Mouse (Mus musculus): Measurements from ENCODE around the gene Higd2a. TPM values are rescaled to one million over a fixed set of nuclear protein-coding genes. Genes with fewer than 3 reads are reported as not detected.
"Not testable (repeated sequence)": the region's sequence is repeated elsewhere in the genome, so short reads cannot be mapped to it uniquely, and the experiment has no call there.

Higd2a gene
- polyA plus RNA-seq, 1 experiment from 2014 or later: 167 TPM

GRCm38 (mm10) chr13:54607204-54607603, 17.2 kb downstream of the Higd2a start:
- no peaks in the 10 kb centered on the region for H3K27me3 ChIP-seq (ENCODE audit: control insufficient read depth, insufficient read depth, low read length)
- ATAC-seq (ENCODE audit: low FRiP score) (no peak), DNase-seq (ENCODE audit: low spot score) (no peak)
- 74% methylated on average over 5 of the region's 5 CpGs for WGBS
- no peaks in the 10 kb centered on the region; the same call in 1 of the 2 replicates for H3K4me1 ChIP-seq (replicated peaks; ENCODE audit: control insufficient read depth, insufficient read depth, low read length)
- no peak overlapping the region for H3K9ac ChIP-seq (ENCODE audit: low read depth, low read length)
- no peak overlapping the region for H3K4me3 ChIP-seq (ENCODE audit: low read depth, low read length)
- no peak overlapping the region for H3K4me2 ChIP-seq (replicated peaks; ENCODE audit: low read depth, low read length)
- H3K27ac ChIP-seq (ENCODE audit: low read depth, low read length): no peak overlapping the region
- H3K9me3 ChIP-seq (ENCODE audit: control insufficient read depth, low read length): no peaks in the 10 kb centered on the region
- no peaks in the 10 kb centered on the region for H3K36me3 ChIP-seq (ENCODE audit: control insufficient read depth, insufficient read depth, low read length)

- Histone ChIP-seq H3K27me3 (ENCODE audit: control insufficient read depth, insufficient read depth, low read length) (no peaks in the 10 kb centered on the region), H3K4me1 (replicated peaks; ENCODE audit: control insufficient read depth, insufficient read depth, low read length) (no peaks in the 10 kb centered on the region; the same call in 1 of the 2 replicates), H3K36me3 (ENCODE audit: control insufficient read depth, insufficient read depth, low read length) (no peaks in the 10 kb centered on the region), H3K27ac (ENCODE audit: low read depth, low read length) (no peak overlapping the region), H3K9me3 (ENCODE audit: control insufficient read depth, low read length) (no peaks in the 10 kb centered on the region), H3K9ac (ENCODE audit: low read depth, low read length) (no peak overlapping the region), H3K4me2 (replicated peaks; ENCODE audit: low read depth, low read length) (no peak overlapping the region), H3K4me3 (ENCODE audit: low read depth, low read length) (no peak overlapping the region)
- DNase-seq (ENCODE audit: low spot score) (no peak), ATAC-seq (ENCODE audit: low FRiP score) (no peak)
- WGBS: 79% methylated on average over 3 of the region's 3 CpGs
Measured at GRCm38 (mm10) chr13:54608002-54608401, 18.0 kb downstream of the Higd2a start.

GRCm38 (mm10) chr13:54608666-54609065, 18.7 kb downstream of the Higd2a start:
- no peak for ATAC-seq (ENCODE audit: low FRiP score)
- H3K9me3 ChIP-seq (ENCODE audit: control insufficient read depth, low read length): no peaks in the 10 kb centered on the region
- H3K4me3 ChIP-seq (ENCODE audit: low read depth, low read length): no peak overlapping the region
- no peak for DNase-seq (ENCODE audit: low spot score)
- no peaks in the 10 kb centered on the region; the same call in 1 of the 2 replicates for H3K4me1 ChIP-seq (replicated peaks; ENCODE audit: control insufficient read depth, insufficient read depth, low read length)
- 14% methylated on average over 8 of the region's 8 CpGs for WGBS
- no peaks in the 10 kb centered on the region for H3K27me3 ChIP-seq (ENCODE audit: control insufficient read depth, insufficient read depth, low read length)
- no peak overlapping the region for H3K4me2 ChIP-seq (replicated peaks; ENCODE audit: low read depth, low read length)
- no peak overlapping the region; the same call in 1 of the 2 replicates for H3K9ac ChIP-seq (ENCODE audit: low read depth, low read length)
- H3K36me3 ChIP-seq (ENCODE audit: control insufficient read depth, insufficient read depth, low read length): no peaks in the 10 kb centered on the region
- no peak overlapping the region for H3K27ac ChIP-seq (ENCODE audit: low read depth, low read length)

- no peaks in the 10 kb centered on the region for H3K27me3 ChIP-seq (ENCODE audit: control insufficient read depth, insufficient read depth, low read length)
- H3K9ac ChIP-seq (ENCODE audit: low read depth, low read length): no peak overlapping the region
- WGBS: 33% methylated on average over 1 of the region's 1 CpGs
- ATAC-seq (ENCODE audit: low FRiP score) (no peak), DNase-seq (ENCODE audit: low spot score) (no peak)
- no peaks in the 10 kb centered on the region for H3K36me3 ChIP-seq (ENCODE audit: control insufficient read depth, insufficient read depth, low read length)
- no peak overlapping the region for H3K4me2 ChIP-seq (replicated peaks; ENCODE audit: low read depth, low read length)
- no peak overlapping the region for H3K27ac ChIP-seq (ENCODE audit: low read depth, low read length)
- H3K4me1 ChIP-seq (replicated peaks; ENCODE audit: control insufficient read depth, insufficient read depth, low read length): no peaks in the 10 kb centered on the region; the same call in 1 of the 2 replicates
- H3K9me3 ChIP-seq (ENCODE audit: control insufficient read depth, low read length): no peaks in the 10 kb centered on the region
- H3K4me3 ChIP-seq (ENCODE audit: low read depth, low read length): no peak overlapping the region
Measured at GRCm38 (mm10) chr13:54609301-54609700, 19.3 kb downstream of the Higd2a start.

GRCm38 (mm10) chr13:54610613-54610971, 20.6 kb downstream of the Higd2a start:
- H3K4me3 ChIP-seq (ENCODE audit: low read depth, low read length): peak overlapping the region; percentile 57
- H3K4me1 ChIP-seq (replicated peaks; ENCODE audit: control insufficient read depth, insufficient read depth, low read length): no peaks in the 10 kb centered on the region; the same call in 1 of the 2 replicates
- ATAC-seq (ENCODE audit: low FRiP score) (no peak), DNase-seq (ENCODE audit: low spot score) (no peak)
- WGBS: 8% methylated on average over 10 of the region's 13 CpGs
- H3K4me2 ChIP-seq (replicated peaks; ENCODE audit: low read depth, low read length): peak overlapping the region; percentile 80
- no peaks in the 10 kb centered on the region for H3K9me3 ChIP-seq (ENCODE audit: control insufficient read depth, low read length)
- H3K36me3 ChIP-seq (ENCODE audit: control insufficient read depth, insufficient read depth, low read length): no peaks in the 10 kb centered on the region
- H3K27me3 ChIP-seq (ENCODE audit: control insufficient read depth, insufficient read depth, low read length): no peaks in the 10 kb centered on the region
- peak overlapping the region; percentile 72 for H3K9ac ChIP-seq (ENCODE audit: low read depth, low read length)
- no peak overlapping the region for H3K27ac ChIP-seq (ENCODE audit: low read depth, low read length)

DNA sequence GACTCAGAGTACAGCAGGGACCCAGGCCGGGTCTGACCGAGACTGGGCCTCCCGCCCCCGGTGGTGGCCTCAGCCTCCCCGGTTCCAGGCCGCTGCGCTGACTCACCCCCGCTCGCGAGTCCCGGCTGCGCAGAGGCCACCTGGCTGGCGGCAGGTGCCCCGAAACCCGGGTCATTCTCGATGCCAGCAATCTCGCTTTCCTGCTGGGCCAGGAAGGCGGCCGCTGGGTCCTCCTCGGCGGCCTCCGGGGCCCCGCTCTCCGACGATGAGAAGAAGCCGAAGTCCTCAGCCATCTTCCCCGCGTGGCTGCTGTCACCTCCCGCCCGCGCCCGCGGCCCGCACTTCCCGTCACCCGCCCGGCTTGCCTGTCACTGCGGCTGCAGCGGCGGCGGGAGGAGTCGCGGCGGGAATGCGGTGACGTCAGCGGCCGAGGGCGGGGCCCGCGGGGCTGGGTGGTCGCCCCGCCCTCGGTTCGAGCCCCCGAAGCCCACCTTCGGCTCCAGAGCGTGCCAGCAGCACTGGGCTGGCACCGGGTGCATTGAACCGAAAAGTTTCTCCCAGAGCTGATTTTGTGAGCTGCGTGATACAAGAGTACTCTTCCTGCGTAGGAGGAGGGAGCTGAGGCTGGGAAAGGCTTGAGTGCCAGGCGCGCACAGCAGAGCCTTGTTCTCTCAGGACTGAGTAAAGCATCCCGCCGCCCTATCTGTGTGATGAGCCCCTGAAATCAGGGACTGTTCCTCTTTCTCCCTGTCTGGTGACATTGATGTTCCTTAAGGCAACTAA, 21.2 kb downstream of the Higd2a start, which contains the start of gene Cltb:
Gene Cltb (minus strand): TSS at position 373 of the 783 bp plus-strand sequence.
- WGBS: under 1% methylated on average over 54 of the region's 66 CpGs
- H3K27me3 ChIP-seq (ENCODE audit: control insufficient read depth, insufficient read depth, low read length): no peaks in the 10 kb centered on the region
- no peaks in the 10 kb centered on the region for H3K9me3 ChIP-seq (ENCODE audit: control insufficient read depth, low read length)
- H3K4me2 ChIP-seq (replicated peaks; ENCODE audit: low read depth, low read length): peak within 1 kb of the TSS; percentile 80
- H3K36me3 ChIP-seq (ENCODE audit: control insufficient read depth, insufficient read depth, low read length): no peaks in the 10 kb centered on the region
- ATAC-seq (ENCODE audit: low FRiP score) (peak; percentile 73), DNase-seq (ENCODE audit: low spot score) (peak; percentile 89)
- peak within 1 kb of the TSS; percentile 72 for H3K9ac ChIP-seq (ENCODE audit: low read depth, low read length)
- H3K4me3 ChIP-seq (ENCODE audit: low read depth, low read length): peak within 1 kb of the TSS; percentile 57
- no peaks in the 10 kb centered on the region; the same call in 1 of the 2 replicates for H3K4me1 ChIP-seq (replicated peaks; ENCODE audit: control insufficient read depth, insufficient read depth, low read length)
- H3K27ac ChIP-seq (ENCODE audit: low read depth, low read length): no peak within 1 kb of the TSS

DNA sequence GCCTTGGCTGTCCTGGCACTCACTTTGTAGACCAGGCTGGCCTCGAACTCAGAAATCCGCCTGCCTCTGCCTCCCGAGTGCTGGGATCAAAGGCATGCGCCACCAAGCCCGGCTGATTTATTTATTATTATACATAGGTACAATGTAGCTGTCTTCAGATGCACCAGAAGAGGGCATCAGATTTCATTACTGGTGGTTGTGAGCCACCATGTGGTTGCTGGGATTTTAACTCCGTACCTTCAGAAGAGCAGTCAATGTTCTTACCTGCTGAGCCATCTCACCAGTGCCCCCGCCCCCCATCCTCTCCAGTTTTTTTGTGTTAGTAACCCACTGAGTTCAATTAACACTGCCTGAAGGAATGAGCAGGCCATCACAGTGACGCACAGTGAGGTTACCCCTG, 23.1 kb downstream of the Higd2a start:
- H3K9ac ChIP-seq (ENCODE audit: low read depth, low read length); H3K9me3 ChIP-seq (ENCODE audit: control insufficient read depth, low read length); DNase-seq (ENCODE audit: low spot score); H3K36me3 ChIP-seq (ENCODE audit: control insufficient read depth, insufficient read depth, low read length); H3K4me1 ChIP-seq (replicated peaks; ENCODE audit: control insufficient read depth, insufficient read depth, low read length); H3K27me3 ChIP-seq (ENCODE audit: control insufficient read depth, insufficient read depth, low read length); ATAC-seq (ENCODE audit: low FRiP score); H3K4me3 ChIP-seq (ENCODE audit: low read depth, low read length); H3K27ac ChIP-seq (ENCODE audit: low read depth, low read length); H3K4me2 ChIP-seq (replicated peaks; ENCODE audit: low read depth, low read length): not testable (repeated sequence)
- WGBS: 81% methylated on average over 8 of the region's 8 CpGs

DNA sequence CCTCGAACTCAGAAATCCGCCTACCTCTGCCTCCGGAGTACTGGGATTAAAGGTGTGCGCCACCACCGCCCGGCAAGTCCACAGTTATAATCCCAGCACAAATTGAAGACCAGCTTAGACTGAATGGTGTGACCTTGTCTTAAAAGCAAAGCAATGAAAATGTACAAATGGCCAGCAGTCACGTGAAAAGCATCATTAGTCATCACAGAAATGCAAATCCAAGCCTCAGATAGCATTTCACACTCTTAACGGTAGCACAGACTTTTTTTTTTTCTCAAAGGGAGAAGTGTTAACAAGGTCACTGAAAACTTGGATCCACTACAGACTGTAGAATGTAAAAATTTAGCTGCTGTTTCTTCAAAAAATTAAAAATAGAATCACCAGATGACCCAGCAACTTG, 26.3 kb downstream of the Higd2a start:
- Histone ChIP-seq H3K36me3 (ENCODE audit: control insufficient read depth, insufficient read depth, low read length) (no peaks in the 10 kb centered on the region), H3K4me1 (replicated peaks; ENCODE audit: control insufficient read depth, insufficient read depth, low read length) (no peaks in the 10 kb centered on the region), H3K27me3 (ENCODE audit: control insufficient read depth, insufficient read depth, low read length) (no peaks in the 10 kb centered on the region), H3K27ac (ENCODE audit: low read depth, low read length) (no peak overlapping the region), H3K9me3 (ENCODE audit: control insufficient read depth, low read length) (no peaks in the 10 kb centered on the region), H3K4me3 (ENCODE audit: low read depth, low read length) (no peak overlapping the region), H3K9ac (ENCODE audit: low read depth, low read length) (no peak overlapping the region), H3K4me2 (replicated peaks; ENCODE audit: low read depth, low read length) (no peak overlapping the region)
- 83% methylated on average over 8 of the region's 8 CpGs for WGBS
- ATAC-seq (ENCODE audit: low FRiP score) (no peak), DNase-seq (ENCODE audit: low spot score) (no peak)

GRCm38 (mm10) chr13:54616998-54617397, 27.0 kb downstream of the Higd2a start:
- H3K27me3 ChIP-seq (ENCODE audit: control insufficient read depth, insufficient read depth, low read length): no peaks in the 10 kb centered on the region
- no peaks in the 10 kb centered on the region for H3K36me3 ChIP-seq (ENCODE audit: control insufficient read depth, insufficient read depth, low read length)
- no peak for DNase-seq (ENCODE audit: low spot score)
- H3K9ac ChIP-seq (ENCODE audit: low read depth, low read length): no peak overlapping the region
- no peak overlapping the region for H3K4me2 ChIP-seq (replicated peaks; ENCODE audit: low read depth, low read length)
- no peak overlapping the region for H3K27ac ChIP-seq (ENCODE audit: low read depth, low read length)
- no peak overlapping the region for H3K4me3 ChIP-seq (ENCODE audit: low read depth, low read length)
- H3K9me3 ChIP-seq (ENCODE audit: control insufficient read depth, low read length): no peaks in the 10 kb centered on the region
- 70% methylated on average over 6 of the region's 6 CpGs for WGBS
- ATAC-seq (ENCODE audit: low FRiP score): no peak
- no peaks in the 10 kb centered on the region for H3K4me1 ChIP-seq (replicated peaks; ENCODE audit: control insufficient read depth, insufficient read depth, low read length)

Data from hindbrain, embryonic 11.5 days (tissue).